Mouse (Mus musculus) retina, embryonic 14.5 days (tissue): ENCODE data around the gene Otop2.

Source experiments
- DNase-seq: peaks from one replicate; pipeline ENCODE4 v3.0.0-alpha.2; 2015; ENCODE audit warnings: low spot score

Otop2 gene

GRCm38 (mm10) chr11:115297214-115297826 lies 9.6 kb upstream of the Otop2 start, which contains the start of gene Fads6:
TSS of gene Fads6 (minus strand) at chr11:115297663.
- peak; percentile 66 for DNase-seq

- DNase-seq: no peak
These were observed 8.8 kb upstream of the Otop2 start for GRCm38 (mm10) chr11:115298160-115298559.

- no peak for DNase-seq
These were observed 6.2 kb upstream of the Otop2 start for GRCm38 (mm10) chr11:115300745-115301144.

GRCm38 (mm10) chr11:115301351-115301750 lies 5.6 kb upstream of the Otop2 start:
- no peak for DNase-seq

GRCm38 (mm10) chr11:115303167-115303566 lies 3.8 kb upstream of the Otop2 start:
- no peak for DNase-seq

- DNase-seq: no peak
These were observed 1.8 kb downstream of the Otop2 start for GRCm38 (mm10) chr11:115308781-115309180.

- DNase-seq: peak; percentile 42
These were observed 7.3 kb downstream of the Otop2 start for GRCm38 (mm10) chr11:115314249-115314648.

- DNase-seq: no peak
These were observed 10.2 kb downstream of the Otop2 start for GRCm38 (mm10) chr11:115317204-115317603.

- no peak for DNase-seq
These were observed 11.5 kb downstream of the Otop2 start for GRCm38 (mm10) chr11:115318245-115319027.

GRCm38 (mm10) chr11:115319704-115320383 lies 12.9 kb downstream of the Otop2 start:
- DNase-seq: peak; percentile 61

- DNase-seq: peak; percentile 87
These were observed 15.1 kb downstream of the Otop2 start, which contains the start of gene Ush1g for GRCm38 (mm10) chr11:115321906-115322693. TSS of gene Ush1g (minus strand) at chr11:115322041.

GRCm38 (mm10) chr11:115323354-115323753 lies 16.4 kb downstream of the Otop2 start:
- no peak for DNase-seq

- no peak for DNase-seq
These were observed 19.8 kb downstream of the Otop2 start for GRCm38 (mm10) chr11:115326730-115327129.

GRCm38 (mm10) chr11:115329339-115329738 lies 22.4 kb downstream of the Otop2 start:
- DNase-seq: no peak

- peak; percentile 56 for DNase-seq
These were observed 27.6 kb downstream of the Otop2 start, which contains the start of gene Otop3 for GRCm38 (mm10) chr11:115334531-115334930. TSS of gene Otop3 (plus strand) at chr11:115334731.

GRCm38 (mm10) chr11:115335223-115335622 lies 28.3 kb downstream of the Otop2 start:
- no peak for DNase-seq

GRCm38 (mm10) chr11:115336115-115336514 lies 29.2 kb downstream of the Otop2 start:
- DNase-seq: no peak

GRCm38 (mm10) chr11:115337350-115337749 lies 30.4 kb downstream of the Otop2 start:
- DNase-seq: no peak

- DNase-seq: no peak
These were observed 30.9 kb downstream of the Otop2 start for GRCm38 (mm10) chr11:115337826-115338225.

- no peak for DNase-seq
These were observed 34.3 kb downstream of the Otop2 start for GRCm38 (mm10) chr11:115341246-115341645.

- DNase-seq: no peak
These were observed 34.9 kb downstream of the Otop2 start for GRCm38 (mm10) chr11:115341866-115342265.

- no peak for DNase-seq
These were observed 38.0 kb downstream of the Otop2 start for GRCm38 (mm10) chr11:115344967-115345366.
